Mouse (Mus musculus) fibroblast of lung, adult 2 months (primary cell): ENCODE measurements around the gene Atxn1.

Experiments
- DNase-seq: peaks from one replicate; pipeline ENCODE4 v3.0.0-alpha.2; 2011; ENCODE audit warnings: low read depth

Gene Atxn1

DNA sequence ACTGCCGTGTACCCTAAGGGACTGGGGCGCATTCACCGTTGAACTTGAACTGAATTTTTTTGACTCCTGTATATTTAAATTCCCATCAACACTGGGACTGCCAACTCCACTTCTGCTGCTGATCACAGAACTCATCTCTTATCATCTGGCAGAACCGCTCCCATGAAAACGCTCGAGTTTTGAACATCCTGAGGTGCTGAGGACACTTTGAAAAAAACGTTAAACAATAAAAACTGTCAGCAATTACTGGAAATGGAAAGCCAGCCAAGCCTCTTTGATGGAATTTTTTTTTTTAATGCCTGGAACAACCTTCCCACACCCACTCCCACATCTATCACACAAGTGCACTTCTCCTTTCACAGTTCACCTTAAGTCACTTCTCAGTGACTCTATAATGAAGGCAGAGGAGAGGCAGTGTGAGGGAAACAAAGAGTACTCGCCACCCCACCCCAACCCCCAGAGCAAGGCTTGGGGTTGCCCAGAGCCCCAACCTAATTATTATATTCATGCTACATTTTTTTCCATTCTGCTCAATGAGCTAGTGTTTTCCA lies 137.7 kb downstream of the Atxn1 start:
- DNase-seq, result no peak

DNA sequence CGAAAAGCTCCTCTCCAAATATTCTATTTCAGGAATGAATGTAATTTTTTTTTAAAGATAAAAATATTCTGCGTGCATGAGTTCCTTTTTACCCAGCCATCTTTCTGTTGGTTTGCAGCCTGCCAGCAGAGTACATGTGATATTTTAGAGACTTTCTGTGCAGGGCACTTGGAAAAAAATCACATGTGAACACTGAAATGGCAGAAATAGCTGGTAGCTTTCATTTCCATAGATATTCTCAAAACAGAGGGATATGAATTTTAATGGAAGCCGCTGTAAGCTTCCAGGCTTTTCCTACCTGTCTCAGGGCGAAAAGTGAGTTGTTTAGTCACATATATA lies 142.3 kb downstream of the Atxn1 start:
- no peak for DNase-seq

DNA sequence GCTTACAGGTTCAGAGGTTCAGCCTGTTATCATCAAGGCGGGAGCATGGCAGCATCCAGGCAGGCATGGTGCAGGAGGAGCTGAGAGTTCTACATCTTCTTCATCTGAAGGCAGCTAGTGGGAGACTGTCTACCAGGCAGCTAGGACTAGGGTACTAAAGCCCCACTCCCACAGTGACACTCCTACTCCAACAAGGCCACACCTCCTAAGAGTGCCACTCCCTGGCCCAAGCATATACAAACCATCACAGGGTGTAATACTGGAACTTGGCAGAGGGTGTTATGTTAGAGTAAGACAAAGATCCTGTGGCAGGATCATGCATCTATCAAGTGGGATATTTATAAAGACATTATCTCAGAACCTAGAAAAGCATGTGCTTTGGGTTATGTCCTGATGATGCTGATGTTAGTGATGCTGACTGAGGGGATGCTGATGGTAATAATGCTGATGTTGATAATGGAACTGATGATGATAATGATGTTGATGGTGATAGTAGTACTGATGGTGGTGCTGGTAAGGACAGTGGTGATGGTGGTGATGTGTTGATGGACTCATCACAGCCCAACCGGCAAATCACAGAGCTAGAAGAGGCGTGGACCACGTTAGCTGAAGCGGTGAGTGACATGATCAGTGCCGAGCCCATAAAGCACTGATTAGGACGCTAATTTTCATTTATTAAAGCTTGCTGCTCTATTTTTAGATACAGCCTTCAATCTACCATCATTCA lies 142.9 kb downstream of the Atxn1 start:
- no peak for DNase-seq

DNA sequence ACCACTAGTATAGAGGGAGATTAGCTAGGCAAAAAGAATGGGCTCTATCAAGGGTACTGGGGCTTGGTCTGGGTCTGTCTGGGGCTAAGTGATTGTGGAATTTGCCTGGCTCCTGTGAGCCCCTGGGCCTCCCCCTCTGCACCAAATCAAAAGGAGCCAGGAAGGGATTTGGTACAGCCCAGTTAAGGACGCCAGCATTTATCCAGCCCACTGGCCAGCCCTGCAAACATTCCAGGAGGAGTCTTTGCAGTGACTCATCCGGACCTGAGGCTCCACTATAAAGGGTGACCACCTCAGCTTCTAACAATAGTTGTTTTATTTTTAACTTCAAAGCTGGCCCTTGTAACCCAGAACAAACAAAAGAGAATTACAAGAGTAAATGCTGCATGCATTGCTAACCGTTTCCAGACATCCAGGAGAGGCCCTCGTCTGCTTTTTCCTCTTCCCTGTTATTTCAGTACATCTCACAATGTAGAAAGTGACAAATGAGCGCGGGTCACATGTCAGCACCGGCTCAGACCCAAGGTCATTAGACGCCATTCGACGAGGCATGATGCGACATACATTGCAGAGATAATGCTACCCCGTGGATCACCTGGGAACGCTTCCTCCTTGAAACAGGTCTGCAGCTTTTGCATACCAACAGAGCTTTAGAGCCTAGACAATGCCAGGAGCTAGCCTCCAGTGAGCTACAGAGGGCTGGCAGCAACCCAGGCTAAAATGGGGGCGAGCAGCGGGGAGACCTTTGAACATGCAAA lies 144.2 kb downstream of the Atxn1 start:
- DNase-seq, result no peak

DNA sequence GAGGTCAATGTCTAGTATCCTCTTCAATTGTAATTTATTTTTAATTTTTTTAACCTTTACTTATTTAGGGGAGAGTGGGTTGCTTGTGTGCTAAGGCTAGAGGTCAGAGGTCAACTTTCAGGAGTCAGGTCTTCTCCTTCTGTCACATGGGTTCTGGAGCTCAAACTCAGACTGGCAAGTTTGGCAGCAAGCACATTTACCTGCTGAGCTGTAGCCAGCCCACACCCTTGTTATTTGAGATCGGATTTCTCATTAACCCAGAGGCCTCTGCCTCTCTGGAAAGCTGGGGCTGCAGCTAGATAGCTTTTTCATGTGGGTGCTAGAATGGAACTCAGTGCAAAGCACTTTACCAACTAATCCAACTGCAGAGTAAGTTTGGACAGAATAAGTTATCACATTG lies 148.1 kb downstream of the Atxn1 start:
- DNase-seq, result no peak

DNA sequence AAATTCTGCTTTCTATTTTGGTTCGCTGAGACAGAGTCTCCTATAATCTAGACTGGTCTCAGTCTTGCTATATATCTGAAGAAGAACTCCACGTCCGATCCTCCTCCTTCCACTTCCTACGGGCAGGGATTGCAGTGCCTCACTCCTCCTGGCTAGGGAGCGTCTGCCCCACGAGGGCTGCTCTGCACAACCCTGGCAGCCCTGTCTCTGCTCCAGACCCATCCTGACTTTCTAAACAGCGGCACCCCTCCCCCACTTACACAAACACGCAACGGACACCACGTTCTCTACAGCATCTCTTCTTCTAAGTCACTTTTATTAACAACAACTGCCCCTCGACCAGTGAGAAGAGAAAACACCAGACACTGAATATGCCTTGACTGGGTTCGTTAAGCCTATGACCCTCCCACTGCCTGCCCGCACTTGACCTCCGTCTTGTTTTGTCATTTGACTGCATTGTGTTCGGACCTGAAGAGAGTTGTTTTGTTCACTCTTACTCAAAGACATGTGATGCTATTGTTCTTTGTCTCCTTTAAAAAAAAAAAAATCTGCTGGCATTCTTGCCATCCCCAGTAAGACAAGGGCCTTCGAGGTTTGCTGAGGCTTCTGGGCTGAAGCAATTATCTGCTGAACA lies 154.9 kb downstream of the Atxn1 start:
- DNase-seq, result no peak

DNA sequence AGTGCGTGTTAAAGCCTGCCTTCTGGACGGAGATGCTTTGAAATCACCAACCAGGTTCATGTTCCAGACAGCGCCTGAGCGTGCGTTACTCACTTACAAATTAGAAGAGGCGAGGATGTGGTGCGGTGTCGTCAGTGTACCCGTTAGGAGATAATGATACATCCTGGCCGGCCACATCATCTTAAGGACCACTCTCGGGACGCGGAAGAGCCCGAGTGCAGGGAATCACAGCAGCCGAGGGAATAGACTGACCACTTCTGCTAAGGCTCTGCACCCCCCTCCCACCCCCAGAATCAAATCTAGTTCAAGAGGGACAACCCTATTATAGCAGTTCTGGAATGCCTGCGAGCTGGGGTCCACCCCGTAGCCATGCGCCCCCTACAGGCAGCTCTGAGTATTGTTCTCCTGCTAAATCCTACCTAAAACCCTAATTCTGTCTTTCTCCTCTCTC lies 157.2 kb downstream of the Atxn1 start:
- no peak for DNase-seq

DNA sequence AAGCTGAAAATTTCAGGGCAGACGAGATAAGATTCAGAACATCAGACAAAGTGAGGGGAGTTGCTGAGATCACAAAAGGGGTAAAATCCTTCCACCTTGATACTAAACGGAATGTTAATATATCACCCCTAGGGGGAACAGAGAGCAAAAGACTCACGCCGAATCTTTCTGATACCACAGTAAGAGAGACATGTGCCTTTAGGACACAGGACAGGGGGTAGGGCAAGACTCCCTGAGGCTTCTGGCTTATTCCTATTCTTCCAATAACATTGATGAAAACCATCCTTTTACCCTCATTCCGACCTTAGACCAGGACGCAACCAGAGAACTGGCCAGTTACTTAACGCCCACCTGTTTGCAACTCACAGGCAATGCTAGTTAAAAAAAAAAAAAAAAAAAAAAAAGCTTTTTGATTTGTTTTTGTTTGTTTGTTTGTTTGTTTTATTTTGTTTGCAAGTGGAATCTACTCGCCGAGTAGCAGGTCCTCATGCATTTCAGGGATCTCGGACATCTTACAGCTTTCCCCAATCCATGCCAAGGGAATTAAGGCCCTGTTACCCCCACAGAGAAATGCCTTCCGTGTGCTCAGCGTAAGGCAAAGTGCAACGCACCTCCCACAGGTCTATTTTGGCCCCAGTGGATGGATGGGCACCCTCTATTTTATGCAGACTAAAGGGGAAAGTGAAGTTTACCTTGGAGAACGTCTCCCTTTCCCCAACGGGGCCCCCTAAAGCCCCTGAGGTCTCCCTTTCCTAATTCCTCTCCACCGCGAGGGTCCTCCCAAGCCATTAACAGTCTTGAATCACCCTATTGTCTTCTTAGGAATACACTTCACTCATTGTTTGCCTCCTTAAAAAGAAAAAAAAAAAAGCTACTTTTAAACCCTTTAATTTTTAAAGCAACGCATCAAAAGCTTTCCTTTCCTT lies 157.9 kb downstream of the Atxn1 start:
- no peak for DNase-seq

DNA sequence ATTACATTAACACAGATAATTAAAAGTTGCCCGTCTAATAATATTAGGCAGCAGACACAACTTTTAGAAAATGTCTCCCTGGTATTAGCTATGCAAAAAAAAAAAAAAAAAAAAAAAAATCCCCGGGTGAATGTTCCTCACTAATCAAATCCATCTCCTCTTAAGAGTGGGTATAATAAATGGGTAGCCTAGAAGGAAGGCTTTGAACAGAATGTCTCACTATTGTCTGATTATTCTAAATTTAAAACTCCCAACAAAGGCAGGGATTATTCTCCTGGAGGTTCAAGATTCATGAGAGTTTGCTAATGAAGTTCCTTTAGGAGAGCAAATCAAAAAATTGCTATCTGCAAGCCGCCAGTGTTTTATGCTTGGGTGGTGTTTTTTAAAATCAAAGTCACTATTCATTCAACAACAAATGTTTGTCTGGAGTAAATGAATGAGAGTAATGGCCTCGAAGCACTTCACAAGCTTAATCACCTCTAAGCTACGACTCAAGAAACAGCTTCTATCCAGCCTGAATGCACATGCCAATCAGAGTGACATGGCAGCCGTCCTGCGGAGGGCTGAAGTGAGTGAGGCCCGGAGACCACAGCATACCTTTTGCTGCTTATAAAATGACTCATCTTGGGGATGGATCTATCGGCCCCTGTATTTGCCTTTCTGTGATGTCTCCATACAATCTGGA lies 158.8 kb downstream of the Atxn1 start:
- DNase-seq, result no peak

DNA sequence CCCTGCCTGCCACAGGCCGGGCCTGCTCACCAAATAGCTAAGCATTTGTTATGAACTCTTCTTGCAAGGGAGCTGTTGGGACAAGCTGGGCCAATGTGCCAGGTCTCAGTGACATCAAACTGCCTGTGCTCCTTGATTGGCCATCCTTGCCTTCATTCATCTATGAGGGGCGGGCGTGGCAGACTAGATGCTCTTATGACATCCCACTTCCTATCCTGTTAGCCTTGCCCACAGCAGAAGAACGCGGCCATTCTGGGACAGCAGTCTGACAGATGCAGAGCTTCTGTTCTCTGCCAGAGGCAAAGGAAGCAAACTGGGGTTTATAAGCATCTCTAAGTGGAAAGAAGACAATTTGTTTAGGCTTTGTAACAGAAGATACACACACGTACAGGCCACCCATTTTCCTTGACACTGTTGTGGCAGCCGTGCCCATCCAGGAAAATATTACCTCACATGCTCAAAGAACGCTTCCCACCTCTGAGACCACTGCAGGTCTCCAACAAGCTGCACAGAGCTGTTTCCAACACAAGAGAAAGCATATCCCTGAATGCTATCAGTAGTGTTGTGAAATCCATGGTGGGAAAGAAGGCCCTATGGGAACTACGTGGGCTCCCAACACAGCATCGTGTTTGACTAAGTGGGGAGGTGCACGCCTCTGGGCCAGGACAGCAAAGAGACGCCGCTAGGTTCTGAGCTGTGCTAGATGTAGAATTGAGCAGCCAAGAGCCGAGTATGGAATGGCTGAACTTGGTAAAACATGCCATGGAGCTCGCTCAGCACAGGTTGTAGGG lies 162.0 kb downstream of the Atxn1 start:
- DNase-seq, result no peak

DNA sequence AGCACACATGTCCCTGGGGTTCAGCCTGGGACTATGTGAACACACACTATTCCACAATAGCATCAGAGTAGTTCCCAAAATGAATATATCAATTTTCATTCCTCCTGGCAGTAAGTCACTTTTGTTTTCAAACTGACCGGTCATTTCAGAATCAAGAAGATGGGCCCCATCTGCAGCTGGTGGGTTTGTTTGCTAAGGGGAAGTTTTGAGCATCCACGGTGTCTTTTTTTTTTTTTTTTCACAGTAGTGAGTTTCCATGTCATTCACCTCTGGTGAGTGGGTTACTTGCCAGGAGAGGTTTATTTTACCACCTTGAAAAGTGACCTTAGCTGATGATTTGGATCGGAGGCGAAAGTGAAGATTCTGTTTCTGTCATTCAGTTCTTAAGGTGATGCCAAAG lies 166.6 kb downstream of the Atxn1 start:
- DNase-seq, result no peak

DNA sequence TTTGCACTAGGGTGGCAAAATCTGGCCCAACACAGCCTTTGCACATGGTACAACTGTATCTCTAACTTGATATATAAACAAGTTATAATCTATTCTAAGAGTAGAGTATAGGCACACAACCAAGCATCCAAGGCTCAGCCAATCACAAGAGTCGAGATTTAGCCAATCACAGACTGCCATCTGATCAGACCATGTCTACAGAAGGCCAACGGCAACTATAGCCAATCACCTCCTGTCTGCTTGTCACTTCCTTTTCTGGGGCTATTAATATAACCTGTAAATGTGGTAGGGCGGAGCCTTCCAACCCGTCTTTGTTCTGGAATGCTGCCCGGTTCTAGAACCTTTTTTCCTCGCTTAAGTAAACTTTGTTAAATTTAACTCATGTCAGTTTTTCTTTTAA lies 167.1 kb downstream of the Atxn1 start:
- no peak for DNase-seq

DNA sequence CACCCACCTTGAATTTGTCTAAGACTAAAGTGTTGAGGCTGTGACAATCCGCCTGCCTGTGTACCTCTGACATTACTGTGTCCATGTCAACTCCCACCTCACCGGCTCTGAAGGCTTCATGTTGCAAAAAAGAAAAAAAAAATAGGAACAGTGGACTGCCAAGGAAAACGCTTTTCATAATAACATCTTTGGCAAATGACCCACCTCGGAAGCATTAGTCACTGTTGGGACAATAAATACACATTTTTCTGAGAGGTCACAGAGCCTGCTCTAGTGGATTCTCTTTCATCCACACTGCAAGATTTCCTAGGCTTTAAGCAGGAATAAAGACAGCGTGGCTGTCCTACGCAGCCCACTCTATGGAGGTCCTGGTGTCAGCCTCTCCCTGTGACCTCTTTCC lies 168.5 kb downstream of the Atxn1 start:
- DNase-seq, result peak; percentile 66

DNA sequence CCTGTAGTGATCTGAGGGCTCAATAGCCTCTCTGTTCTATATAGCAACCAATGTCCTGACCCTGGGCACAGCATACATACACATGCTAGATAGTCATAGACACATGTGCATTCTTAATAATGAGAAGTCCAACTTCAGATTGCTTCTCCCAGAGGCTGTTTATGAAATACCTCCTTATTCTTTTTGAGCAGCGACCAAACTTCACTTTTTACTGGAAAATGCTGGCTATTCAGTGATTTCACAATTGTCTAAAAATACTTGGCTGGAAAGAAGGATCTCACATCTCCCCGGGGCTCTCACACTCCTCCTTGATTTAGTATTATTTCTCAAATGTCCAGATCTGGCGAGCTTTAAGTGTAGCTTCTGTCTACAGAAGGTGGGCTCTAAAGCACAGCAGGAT lies 171.0 kb downstream of the Atxn1 start:
- DNase-seq, result peak; percentile 59

DNA sequence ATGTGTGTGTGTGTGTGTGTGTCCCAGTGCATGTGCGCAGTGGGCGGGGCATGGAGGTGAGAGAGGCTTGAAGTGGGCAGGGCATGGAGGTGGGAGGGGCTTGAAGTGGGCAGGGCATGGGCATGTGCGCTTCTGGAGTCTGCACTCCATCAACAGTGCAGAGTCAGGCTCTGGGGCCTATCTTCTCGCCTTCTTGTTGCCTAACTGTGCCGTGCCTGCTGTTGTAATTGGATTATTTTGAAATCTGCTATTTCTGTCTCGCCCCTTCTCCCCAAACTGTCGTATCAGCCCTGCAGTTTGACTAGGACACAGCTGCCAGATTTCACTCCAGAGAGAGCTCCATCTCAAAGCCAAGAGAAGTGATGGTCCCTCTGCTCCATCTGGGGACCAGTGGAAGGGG lies 178.4 kb downstream of the Atxn1 start:
- no peak for DNase-seq

DNA sequence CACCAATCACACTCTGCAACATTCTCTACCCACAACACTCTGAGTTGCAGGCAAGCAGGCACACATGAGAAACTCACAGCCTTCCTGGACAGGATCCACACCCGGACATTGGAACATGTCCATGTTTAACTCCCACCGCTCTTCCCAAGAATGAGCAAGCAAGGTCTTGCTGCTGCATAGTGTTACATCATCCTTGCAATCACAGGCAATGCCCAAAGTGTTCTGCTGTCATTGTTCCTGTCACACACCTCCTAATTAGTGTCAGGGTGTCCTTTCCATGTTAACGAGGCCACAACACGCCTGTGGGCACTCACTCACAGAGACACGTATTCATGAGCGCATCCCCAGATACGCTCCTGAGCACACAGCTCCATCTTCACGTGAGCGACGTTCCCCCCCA lies 181.1 kb downstream of the Atxn1 start:
- peak; percentile 66 for DNase-seq

DNA sequence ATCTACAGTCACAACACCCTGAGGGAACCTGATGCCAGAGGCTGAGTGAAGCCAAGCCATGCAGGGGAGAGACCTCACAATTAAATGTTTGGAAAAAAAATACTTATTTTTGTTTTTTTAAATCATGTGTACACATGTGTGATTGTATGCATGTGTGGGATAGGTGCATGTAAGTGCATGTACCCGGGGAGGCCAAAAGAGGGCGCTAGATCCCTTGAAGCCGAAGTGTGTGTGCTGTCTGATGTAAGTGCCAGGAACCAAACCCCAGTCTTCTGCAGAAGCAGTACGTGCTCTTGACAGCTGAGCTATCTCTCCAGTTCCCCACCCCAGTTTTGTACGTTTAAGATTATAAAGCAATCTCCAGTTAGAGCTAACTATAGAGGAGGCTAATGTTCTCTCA lies 186.1 kb downstream of the Atxn1 start:
- no peak for DNase-seq

DNA sequence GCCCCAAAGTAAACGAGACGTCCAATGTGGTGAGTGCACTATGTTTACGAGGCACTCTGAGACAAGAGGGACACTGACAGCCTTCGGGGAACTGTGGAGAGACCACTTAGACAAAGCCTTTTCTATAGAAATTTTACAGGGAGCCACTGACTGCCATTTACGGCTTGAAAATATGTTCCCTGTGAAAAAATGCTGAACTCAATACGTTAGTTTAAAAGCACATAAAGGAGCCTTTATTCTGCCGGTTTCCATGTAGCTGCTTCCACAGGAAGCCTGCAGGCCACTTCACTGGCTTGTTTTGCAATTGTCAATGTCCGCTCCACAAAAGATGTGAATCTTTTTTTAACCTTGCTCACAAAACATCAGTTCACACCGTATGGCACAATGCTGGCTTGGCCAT lies 186.6 kb downstream of the Atxn1 start:
- no peak for DNase-seq

DNA sequence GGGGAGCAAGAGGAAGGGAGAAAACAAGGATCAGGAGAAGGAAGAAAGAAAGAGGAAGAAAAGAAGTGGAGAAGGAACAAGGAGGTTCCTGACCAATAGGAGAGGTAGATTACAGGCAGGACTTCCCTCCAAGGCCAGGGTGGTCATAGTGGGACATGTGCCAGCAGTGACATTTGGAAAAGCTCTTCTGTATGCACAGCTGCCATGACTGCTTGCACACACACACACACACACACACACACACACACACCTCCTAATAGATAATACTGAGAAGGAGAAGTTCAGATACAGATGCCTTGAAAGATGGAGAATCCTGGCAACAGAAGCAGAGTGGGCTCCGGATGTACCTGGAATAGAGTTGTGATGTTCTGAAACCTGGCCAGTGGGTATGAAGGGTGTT lies 189.3 kb downstream of the Atxn1 start:
- DNase-seq, result no peak

DNA sequence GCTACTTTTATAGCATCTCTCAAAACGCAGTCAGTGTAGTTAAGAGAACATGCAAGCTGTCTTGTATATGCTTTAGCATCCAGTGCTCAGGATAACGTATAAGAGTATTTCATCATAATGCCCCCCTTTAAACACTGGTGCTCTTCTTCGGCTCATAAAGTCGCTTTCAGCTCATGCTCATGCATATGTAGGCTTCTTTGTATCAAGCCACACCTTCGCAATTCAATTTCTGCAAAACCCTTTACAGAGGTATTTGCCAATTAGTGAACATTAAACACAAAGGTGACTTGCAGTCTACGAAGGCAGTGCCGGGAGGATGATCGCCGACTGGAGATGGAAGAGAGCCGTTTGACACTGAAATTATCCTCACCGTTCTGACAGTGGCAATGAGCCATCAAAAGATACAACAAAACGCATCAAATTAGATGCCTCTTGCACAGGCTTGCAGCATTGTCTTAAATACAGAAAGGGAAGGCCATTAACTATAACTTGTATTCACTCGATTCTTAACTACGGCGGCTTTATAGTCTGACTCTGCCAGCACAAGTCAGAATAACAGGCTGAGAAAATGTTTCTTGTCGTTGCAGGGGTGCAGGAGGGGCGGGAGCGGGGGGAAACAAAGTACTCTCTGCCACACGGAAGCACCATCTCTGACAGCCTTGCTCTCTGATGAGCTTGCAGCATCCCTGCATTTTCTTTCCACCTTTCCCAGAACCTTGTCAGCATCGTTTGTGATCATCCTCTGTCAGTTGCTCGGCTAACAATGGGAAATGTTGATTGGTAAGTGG lies 191.2 kb downstream of the Atxn1 start:
- no peak for DNase-seq
